Mouse (Mus musculus): ENCODE data around the gene Fam107b.

DNA sequence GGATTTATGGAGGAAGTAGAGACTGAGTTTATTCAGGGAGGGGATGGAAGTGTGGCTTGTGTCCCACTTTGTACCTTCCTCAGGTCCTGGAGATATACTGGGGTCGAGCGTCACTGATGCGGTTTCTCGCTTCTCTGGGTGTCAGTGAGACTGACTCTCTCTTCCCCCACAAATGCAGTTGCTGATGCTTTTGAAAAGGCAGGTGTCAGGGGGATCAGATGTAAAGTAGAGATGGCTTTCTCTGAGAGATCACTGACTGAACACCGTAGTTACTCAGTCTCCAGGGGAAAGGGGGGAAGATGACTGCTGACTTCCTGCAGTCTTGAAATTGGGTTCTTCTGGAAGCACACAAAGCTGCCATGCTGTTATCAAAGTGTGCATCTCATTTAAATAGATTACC is 185.6 kb downstream of the Fam107b start:
- TF ChIP-seq EP300 (IDR thresholded peaks at IDR 0.05), result no peak
- TF ChIP-seq CTCF (IDR thresholded peaks at IDR 0.05), result no peak

Data from lung, postnatal 0 days (tissue).